Mouse (Mus musculus) gastrocnemius, postnatal 10 days (tissue): ENCODE data around the gene Olfr520. TPM values are rescaled to one million over a fixed set of nuclear protein-coding genes. Genes with fewer than 3 reads are reported as not detected.
"Not testable (repeated sequence)": the region's sequence is repeated elsewhere in the genome, so short reads cannot be mapped to it uniquely, and the experiment has no call there.

Source experiments
- DNase-seq: peaks from one replicate; pipeline ENCODE4 v3.0.0; 2021; ENCODE audit warnings: mixed read lengths
- total RNA-seq, 2 experiments: library from RNA; stranded (reverse); gene quantifications; 2 replicates each; pipeline ENCODE4 v1.2.3; 2021

Gene Olfr520
- total RNA-seq, 2 experiments from 2014 or later, result not detected

DNA sequence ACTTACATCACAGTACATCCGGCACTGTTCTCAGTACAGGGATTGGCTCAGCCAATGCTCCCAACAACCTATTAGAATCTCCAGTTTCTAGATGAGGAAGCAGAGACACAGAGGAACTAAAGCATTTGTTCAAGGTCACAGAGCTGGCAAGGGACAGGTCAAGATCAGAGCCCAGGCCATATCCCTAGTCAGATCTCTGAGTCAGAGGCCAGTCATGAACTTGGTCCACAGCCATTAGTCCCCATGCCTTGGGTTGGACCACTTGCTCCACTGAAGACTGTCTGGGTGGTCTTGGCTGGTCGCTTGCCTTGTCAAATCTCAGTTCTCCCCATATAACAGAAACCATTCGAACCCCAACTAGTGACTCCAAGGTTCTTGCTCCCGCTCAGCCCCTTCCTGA, 17.6 kb upstream of the Olfr520 start:
- no peak for DNase-seq

DNA sequence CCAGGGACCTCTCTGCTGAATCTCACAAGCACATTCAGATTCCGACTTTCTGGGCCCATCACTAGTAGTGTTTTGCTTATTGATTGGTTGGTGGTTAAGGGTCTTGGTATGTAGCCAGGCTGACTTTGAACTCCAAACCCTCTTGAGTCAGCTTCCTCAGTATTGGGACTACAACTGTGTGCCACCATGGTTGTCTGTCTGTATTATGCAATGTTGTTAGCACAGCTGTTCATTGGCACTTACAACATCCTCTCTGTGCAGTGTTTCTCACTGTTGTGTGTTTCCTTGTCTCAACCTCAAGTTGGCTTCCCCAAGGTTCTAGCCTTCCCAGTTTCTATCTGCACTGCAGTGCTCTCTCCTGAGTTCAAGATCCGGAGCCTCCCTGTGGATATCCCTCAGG, 13.5 kb upstream of the Olfr520 start:
- no peak for DNase-seq

DNA sequence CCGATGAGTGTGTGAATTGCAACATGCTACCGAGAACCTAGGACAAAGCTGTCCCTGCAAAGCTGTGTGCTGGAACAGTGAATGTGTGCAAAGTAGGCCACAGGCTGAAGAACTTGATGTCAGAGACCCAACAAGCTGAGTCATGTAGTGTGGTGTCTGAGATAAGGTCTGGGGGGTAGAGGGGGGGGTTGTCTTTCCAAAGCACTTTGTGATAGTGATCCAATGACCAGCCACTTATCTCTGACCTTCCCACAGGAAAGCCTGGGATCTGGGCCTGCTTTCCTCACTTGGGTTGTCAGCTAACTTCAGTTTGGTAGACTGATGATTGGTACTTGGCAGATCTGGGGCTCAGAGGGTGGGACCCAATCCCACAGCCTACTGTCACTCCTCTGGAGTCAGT, 4.5 kb downstream of the Olfr520 start:
- DNase-seq, result no peak

DNA sequence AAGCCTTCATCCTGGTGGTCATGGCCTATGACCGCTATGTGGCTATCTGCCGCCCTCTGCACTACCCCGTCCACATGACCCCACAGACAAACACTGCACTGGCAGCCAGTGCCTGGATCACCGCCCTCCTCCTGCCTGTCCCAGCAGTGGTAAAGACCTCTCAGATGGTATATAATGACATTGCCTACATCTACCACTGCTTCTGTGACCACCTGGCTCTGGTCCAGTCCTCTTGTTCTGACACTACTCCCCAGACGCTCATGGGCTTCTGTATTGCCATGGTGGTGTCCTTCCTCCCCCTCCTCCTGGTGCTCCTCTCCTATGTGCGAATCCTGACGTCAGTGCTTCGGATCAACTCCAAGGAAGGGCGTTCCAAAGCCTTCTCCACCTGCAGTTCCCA, 5.4 kb downstream of the Olfr520 start:
- not testable (repeated sequence) for DNase-seq

DNA sequence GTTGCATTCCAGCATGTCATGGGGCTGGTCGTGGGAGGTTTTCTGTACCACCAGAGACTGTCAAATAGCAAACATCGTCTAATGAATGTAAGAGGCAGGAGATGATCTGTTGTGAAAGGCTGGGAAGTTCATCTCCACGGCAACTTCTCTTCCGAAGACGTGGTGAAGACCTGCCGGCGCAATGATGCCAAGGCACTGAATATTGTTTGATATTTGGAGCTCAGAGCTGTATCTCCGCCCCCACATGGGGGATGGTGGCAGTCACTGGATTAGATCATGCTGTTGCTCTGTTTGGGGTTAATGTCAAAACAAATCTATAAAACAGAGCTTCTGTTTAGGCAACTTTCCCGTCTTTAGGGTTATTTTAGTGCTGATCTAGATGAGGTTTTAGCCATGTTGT, 9.2 kb downstream of the Olfr520 start:
- no peak for DNase-seq

DNA sequence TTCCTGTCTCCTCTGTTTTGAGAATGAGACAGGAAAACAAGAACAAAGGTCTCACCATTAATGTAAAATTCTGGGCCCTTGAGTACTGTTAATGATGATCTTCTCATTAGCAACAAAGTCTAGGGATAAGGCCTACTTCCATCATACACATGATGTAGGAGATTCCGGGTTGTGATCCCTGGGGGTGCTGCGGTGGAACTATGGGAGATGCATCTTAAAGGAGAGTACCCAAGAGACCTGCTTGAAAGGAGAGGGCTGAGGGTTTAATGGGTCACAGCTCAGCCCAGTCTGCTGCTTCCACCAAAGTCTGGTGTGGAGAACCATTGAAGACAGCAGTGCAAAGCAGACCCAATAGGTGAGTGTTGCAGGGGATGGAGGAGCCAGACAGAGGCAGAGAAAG, 33.1 kb downstream of the Olfr520 start, which contains the start of gene Olfr521:
Gene Olfr521 (plus strand): TSS at position 301 of the 400 bp plus-strand sequence.
- DNase-seq, result no peak

DNA sequence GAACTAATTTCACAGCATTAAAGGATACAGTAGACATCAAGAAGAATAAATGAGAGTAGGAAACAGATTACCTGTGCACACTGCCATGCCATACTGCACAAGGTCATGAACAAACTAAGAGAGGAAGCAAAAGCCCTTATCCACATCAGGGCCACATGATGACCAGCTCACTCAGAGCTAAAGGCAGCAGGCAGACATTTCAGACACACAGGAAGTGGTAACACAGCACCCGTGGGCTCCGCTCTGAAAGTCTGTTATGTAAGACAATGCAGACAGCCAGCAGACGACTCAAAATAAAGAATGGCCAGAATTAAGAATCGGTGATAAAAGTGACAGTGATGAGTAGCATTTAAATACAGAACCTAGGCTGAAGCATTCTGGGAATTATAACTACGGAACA, 51.3 kb downstream of the Olfr520 start:
- DNase-seq, result no peak

DNA sequence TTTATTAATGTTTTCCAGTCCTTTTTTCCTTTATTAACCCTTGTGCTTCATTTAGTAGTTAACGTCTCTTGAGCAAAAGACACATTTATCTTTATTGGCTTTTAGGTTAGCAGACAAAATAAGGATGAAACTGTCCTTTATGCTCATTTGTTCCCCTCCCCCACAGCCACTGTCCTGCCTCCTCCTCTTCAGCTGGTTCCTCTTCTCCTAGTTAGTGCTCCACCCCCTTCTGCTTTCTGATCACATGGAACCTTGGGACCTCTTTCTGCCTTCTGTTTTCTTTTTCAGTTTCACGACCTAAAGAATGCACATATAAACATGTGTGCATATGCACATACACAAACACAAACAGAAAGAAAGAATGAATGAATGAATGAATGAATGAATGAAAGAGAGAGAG, 51.8 kb downstream of the Olfr520 start:
- DNase-seq, result no peak

DNA sequence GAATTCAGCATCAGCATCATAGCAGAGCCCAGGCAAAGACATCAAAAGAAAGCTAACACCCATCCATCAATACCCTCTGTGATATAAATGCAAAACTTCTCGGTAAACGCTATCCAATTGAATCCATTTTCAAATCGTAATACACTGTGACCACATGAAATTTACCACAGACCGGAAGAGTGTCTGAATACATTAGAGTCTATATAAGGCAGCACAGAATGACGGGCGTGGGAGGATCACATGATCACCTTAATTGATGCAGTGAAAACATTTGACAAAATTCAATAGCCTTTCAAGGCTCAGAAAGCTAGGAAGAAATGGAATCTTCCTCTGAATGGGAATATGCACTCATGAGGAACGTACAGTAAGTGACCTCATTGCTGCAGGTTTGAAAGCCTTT, 53.3 kb downstream of the Olfr520 start:
- DNase-seq, result no peak

DNA sequence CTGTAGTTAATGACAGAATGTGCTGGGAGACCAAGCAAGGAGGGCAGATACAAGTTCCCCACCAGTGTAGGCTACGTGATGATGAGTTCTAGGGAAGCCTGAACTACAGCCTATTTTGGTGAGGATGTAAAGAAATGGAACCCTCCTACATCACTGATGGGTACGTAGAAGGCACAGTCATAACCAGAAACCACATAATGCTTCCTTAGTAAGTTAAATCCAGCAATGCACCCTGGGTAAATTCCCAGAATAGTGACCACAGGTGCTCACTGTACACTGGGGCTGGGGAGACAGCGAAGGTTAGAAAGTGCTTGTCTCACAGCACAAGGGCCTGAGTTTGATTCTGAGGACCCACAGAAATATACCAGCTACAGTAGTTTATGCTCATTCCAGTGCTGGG, 55.5 kb downstream of the Olfr520 start:
- no peak for DNase-seq

Other genes starting within 250 kb of the Olfr520 start
- gene Rps3, start 246.5 kb upstream of the Olfr520 start, total RNA-seq, result 100 to 1,000 TPM; 362 to 382 TPM
- gene Arrb1, start 194.8 kb upstream of the Olfr520 start, total RNA-seq, result 10 to 100 TPM; 21.4 to 26.2 TPM
- gene Tpbgl, start 103.2 kb upstream of the Olfr520 start, total RNA-seq, result 10 to 100 TPM; 36.4 to 42.1 TPM
- 1 to 10 TPM; 8.8 to 9.8 TPM for gene Slco2b1, start 18.9 kb upstream of the Olfr520 start, total RNA-seq
- not detected for gene Olfr521, start 33.2 kb downstream of the Olfr520 start, total RNA-seq
- gene Neu3, start 98.1 kb downstream of the Olfr520 start, total RNA-seq, result 1 to 10 TPM; 2.6 to 3.2 TPM
- 1 to 10 TPM; 1.3 TPM for gene Xrra1, start 128.8 kb downstream of the Olfr520 start, total RNA-seq
- gene Spcs2, start 133.2 kb downstream of the Olfr520 start, total RNA-seq, result 10 to 100 TPM; 55.7 to 62.1 TPM